Mouse (Mus musculus) thymus, postnatal 25 days (tissue): ENCODE results near the gene Gm8126.
A peak's percentile ranks its signal among the peaks of the same experiment; 100 is the strongest.
"Not testable (repeated sequence)": the region's sequence is repeated elsewhere in the genome, so short reads cannot be mapped to it uniquely, and the experiment has no call there.

Experiments
- DNase-seq: peaks from one replicate; pipeline ENCODE4 v3.0.0; 2022

The Gm8126 gene

DNA sequence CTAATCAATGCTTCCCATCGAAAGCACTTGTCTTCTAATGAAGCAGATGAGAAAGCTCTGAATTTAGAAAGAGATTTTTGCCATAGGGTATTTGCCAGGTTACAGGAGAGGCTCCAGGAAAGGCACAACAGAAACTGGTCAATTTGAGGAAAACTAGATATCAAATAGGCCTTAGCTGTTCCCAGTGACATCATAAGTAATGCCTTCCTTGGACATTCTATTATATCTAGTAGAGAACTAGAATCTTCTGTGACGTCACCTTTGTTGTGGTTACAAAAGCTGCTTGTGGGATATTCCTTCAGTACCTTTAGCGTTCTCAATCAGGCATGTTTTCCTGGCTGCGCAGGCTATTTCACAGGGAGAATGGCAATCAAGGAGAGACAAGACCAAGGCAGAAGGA, at the start of gene Gm8126:
TSS of gene Gm8126 (plus strand) at position 301 of the 400 bp plus-strand sequence.
- not testable (repeated sequence) for DNase-seq

DNA sequence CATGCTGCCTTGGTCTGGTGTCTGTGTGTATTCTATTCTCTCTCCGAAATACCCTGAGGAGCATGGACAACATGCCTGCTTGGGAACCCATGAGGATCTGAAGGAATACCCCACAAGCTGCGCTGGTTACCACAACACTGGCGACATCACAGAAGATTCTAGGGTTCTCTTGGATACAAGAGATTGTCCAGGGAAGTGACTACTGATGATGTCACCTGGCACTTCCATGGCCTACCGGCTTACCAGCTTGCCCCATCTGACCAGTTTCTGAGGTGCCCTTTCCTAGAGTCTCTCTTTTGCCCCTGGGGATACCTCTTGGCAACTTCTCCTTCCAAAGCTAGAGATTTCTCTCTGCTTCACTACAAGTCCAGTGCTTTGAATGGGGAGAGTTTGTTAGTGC, 23.2 kb upstream of the Gm8126 start, which contains the start of gene Gm8122:
TSS of gene Gm8122 (minus strand) at position 101 of the 400 bp plus-strand sequence.
- not testable (repeated sequence) for DNase-seq

DNA sequence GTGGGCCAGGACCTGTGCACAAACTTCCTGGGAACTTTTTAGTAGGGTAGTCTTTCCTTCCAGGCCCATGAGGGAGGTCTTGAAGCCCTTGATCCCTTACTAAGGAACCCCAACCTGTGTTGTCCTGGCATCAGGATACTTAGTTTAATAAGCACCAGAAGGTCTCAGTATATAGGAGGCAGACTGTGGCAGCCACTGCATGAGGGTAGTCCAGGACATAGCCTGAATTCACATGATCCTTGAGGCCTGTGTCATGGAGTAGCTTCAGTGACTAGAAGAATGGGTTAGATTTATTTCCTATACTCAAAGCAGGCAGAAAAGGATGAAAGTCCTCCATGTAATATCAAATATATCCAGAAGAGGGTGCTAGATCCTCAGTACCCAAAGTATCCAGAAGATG, 20.7 kb upstream of the Gm8126 start:
- DNase-seq = not testable (repeated sequence)

DNA sequence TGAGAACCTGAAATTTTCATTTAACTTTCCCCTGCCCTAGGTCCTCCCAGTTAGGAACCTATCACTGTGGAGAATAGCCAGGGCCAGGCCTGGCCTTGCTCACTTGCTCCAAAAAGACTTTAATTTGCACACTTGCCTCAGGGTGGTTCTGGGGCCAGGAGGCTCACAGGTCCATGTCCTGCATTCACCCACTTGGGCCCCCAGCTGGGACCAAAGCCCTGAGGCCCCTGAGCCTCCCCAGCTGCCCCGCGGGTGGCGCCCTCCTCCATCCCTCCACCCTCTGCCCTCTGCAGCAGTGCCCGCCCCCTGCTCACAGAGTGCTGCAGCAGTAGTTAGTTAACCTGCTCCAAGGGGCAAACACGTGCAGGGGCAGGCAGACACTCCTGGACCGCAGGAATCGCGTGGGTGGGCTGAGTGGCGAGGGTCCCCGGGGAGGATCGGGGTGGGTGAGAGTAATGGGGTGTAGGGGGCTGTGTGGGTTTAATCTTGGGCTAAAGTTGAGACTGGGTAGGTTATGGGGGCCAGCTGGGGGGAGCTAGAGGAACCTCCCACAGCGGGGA, 8.8 kb upstream of the Gm8126 start:
- not testable (repeated sequence) for DNase-seq

DNA sequence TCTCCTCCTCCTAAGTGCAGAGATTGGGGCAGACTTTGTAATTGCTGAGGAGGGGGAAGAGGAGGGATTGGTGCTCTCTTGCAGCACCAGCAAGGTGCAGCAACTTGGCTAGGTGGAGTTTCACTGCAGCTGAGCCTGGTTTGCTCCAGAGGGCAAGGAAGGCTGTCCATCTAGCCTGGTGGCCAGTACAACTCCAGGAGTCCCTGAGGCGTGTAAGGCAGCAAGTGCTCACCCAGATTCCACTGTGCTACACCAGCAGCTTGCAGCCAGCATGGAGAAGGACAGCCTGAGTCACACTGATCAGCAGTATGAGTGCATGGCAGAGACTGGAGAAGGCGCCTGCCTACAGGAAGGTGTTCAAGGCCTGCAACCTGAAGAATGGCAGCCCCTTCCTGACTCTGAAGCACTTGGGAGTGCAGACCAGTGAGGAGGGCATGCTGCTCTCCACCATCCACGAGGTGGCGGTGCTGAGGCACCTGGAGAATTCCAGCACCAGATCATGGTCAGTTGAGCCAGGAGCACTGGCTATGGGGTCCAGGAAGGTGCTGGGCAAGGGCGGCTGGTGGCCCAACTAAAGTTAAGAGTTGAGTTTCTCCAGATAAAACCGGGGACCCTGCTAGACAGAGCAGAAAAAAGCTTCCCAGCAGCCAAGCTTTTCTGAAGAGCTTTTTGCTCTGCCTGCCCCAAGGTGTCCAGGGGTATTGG, 7.7 kb upstream of the Gm8126 start:
- not testable (repeated sequence) for DNase-seq

DNA sequence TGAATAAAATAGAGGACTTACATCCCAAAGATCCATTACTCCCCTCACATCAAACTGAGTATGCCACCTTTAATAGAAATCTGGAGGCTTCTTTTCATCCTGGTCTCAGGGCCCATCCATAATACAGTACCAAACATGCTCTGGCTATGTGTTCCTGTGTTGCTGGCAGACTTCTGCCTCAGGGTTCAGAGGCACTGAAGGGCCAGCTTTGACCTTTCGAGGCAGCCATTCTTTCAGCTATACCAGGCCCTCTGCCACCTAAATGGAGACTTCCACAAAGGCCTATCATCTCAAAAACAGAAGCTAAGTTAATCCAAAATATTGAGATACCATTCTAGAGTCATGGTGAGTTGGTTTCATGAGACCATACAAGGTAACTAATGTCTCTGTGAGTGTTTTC, 1.9 kb upstream of the Gm8126 start:
- DNase-seq = not testable (repeated sequence)

DNA sequence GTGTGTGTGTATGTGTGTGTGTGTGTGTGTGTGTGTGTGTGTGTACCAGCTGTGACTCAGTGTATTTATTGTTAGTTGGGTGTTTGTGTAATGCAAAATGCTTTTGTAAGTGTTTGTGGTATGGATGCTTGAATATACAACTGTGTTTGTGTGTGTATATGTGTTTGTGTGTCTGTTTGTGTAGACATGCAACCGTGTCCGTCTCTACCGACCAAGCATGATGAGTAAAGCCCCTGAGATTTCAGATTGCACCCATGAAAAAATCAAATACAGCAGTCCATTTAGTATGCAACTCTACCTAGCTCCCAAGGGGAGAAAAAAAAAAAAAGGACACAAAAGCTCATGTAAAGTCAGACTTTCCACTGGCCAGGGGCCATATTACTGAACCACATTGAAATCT, 5.0 kb downstream of the Gm8126 start:
- not testable (repeated sequence) for DNase-seq

DNA sequence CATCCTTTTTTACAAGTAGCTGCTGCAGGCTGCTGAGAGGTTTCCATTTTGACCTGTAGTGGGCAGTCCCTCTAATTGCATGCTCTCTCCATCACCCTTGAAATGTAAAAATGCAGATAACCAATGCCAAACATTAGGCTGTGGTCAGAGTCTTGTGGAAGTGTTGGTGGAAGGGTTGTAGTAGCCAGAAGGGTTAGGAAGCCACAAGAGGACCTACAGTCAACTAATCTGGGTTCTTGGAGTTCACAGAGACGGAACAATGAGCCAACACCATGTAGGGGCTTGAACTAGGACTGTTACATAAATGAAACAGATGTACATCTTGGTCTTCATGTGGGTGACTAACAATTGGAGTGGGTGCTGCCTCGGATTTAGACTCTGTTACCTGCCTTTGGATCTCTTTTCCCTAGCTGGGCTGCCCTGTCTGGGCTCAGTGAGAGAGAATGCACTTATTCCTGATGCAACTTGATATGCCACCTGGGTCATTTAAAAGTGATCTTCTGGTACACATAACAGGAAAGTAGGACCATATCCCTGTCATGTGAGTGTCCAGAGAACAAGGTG, 10.2 kb downstream of the Gm8126 start:
- not testable (repeated sequence) for DNase-seq

DNA sequence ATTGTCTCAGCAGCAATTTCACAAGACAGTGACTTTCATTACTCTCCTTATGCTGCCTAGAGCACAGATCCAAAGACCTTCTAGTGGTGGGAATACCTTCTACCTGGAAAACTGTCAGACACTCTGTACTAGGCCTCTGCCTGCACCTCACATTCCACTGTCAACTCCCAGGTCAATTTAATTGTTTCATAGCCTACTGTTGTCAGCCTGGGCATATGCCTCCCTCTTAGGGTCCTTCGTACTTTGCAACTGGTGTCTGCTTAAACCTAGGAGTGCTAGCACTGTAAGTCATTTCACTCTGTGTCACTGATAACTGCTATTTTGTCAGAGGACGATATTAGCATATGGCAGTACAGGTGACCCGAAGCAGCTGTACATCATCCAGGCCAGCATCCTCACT, 10.8 kb downstream of the Gm8126 start:
- DNase-seq = not testable (repeated sequence)

DNA sequence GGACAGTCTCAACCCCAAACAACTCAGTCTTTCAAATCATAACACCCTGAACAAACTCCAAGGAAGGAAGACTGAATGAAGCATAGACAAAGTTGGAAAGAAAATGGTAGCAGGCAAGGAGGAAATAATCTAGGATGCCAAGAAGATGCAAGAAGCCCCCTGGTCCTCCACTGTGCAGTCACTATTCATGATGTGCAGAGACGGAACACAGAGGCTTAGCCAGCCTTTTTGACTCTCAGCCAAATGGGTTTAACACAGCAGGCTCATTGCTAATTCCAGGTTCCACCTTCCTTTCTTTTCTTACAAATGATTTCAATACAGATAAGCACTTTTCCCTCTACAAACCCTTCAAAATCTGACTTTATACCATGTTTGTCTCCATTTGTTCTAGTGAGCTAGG, 14.7 kb downstream of the Gm8126 start:
- not testable (repeated sequence) for DNase-seq

DNA sequence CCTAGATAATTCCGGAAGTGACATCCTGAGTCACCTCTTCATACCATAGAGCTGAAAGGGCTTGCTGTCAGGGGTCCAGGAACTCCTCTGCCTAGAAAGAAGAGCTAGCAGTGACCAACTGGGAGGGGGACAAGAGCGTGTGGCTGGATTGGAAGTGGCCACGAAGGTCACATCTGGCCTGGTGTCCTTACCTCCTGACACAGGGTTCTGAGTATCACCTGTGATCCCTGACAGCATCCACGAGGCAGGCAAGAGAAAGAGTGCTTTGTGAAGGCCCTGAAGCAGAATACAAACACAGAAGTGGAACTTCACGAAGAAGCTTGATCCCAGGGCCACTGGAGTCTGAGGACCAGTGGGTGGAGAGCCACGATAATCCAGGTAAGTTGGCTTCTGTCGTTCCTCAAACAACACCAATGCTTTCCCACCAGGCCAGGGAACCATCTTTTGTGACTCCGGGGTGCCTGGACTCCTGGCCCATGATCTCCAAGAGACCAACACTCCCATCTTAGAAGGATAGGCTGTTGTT, 16.6 kb downstream of the Gm8126 start, which contains the start of gene Gm9732:
TSS of gene Gm9732 (plus strand) at position 51 of the 526 bp plus-strand sequence.
- peak; percentile 19 for DNase-seq

DNA sequence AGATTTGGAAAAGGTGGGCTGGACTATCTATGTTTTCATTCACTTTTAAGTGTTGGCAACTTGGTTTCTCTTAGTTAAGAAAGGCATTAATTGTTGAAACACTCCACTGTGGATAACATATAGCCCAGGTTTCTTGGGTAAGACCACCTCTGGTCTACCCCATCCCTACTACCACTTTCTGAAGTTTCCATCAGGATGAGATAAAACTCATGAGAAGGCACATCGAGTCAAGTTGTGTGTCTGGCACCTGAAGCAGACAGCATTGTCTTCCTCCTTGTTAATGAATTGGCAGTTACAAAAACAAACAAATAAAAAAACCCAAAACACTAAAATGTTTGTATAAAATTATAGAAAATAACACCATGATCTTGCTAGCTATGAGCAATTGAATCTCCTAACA, 17.3 kb downstream of the Gm8126 start:
- DNase-seq = not testable (repeated sequence)

DNA sequence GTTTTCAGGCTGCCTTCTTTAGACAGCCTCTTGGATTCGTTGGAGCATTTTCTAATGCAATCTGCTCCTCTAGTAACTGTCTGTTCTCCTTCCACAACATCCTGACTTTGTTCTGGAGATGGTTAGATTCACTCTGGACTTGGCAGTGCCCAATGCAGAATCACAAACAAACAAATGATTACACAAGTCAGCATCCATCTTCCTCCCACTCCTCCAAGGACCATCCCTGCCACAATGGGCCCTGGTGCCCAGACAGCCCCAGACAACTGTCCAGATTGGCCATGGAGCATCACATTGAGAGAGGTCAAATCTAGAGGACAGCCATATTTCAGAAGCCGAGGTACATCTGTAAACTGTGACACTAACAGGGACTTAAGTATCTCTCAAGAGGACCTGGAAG, 19.0 kb downstream of the Gm8126 start:
- not testable (repeated sequence) for DNase-seq

DNA sequence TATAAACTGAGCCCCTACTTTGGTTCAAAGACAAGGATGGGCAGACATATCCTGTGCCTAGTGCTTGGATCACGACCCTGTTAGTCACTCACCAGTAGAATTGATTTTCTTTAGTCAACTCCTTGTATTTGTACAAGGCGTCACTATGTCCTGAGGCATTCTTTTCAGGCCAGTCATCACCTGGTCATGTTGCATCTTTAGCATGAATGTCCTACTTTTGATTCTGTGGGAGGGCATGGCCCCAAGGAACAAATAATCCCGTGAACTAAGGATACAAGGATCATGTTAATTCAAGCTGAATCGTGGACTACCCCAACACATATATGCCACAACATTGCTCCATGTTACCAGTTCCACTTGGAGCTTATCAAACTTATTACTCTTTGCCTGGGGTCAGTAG, 19.7 kb downstream of the Gm8126 start:
- not testable (repeated sequence) for DNase-seq

DNA sequence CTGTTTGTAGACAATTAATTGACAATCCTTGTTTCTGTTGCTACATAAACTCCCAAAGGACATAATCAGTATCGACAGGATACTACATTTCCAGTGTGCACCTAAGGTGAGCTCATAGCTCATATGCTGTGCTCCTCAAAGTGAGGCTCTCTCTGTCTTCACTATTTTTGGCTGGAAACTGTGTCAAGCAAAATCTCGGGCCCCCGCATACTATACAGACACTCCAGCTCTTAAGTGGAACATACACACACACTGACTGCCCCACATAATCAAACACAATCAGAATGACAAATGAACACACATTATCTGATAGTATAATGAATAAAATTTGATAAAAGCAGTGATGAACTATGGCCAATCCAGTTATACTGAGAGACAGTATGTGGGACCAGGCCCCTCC, 20.2 kb downstream of the Gm8126 start:
- not testable (repeated sequence) for DNase-seq

DNA sequence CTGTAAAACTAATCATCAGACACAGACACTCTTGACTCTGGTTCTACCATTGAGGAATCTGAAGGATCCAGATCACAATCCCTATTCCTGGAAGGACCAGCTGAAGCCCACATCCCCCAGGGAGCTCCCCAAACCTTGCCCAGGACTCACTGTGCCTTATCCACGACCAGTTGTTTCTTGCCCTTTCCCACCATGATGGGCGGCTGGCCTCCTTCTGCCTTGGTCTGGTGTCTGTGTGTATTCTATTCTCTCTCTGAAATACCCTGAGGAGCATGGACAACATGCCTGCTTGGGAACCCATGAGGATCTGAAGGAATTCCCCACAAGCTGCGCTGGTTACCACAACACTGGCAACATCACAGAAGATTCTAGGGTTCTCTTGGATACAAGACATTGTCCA, 35.1 kb downstream of the Gm8126 start, which contains the start of gene Gm8127:
TSS of gene Gm8127 (minus strand) at position 330 of the 400 bp plus-strand sequence.
- DNase-seq = not testable (repeated sequence)
